Mouse (Mus musculus): Measurements from ENCODE around the gene Klrc3.
"Not testable (repeated sequence)": the region's sequence is repeated elsewhere in the genome, so short reads cannot be mapped to it uniquely, and the experiment has no call there.

Klrc3 gene

DNA sequence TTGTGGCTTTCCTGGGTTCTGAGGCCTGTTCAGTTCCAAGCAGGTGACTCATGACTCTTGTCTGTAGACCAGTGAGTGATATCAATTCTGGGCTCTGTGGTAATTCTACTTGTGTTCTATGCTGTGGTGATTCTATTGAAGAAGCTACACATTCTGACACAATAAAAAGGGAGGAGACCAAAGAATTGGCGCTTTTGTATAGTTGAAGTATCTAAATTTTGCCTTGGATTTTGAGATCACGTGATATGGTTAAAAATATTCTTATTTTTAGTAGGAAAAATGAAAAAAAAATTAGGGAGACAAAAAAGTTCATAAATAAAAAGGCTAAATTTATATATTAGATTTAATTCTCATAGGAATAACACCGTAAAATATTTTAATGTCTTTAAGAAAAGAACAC is at the start of gene Klrc3:
Klrc3 (minus strand) TSS at position 101 of the 400 bp plus-strand sequence.
- not testable (repeated sequence) for ATAC-seq (ENCODE audit: low TSS enrichment)

DNA sequence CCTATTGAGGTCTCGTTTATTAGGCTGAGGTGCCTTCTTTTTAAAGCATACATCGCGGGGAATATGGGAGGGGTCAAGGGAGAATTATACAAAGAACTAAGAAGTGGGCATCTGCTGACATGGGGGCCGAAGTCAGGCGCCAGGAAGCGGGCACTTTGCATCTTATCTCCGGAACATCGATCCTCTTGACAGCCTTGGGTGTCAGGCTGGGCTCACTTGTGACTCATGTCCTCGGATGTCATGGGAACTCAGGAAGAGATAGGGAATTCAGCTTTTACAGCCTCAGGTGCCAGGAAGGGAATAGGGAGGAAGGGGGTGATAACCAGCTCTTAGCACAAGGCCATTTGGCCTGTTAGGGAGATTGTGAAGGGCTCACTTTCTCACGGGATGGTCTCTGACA is 48.3 kb upstream of the Klrc3 start:
- not testable (repeated sequence) for ATAC-seq (ENCODE audit: low TSS enrichment)

DNA sequence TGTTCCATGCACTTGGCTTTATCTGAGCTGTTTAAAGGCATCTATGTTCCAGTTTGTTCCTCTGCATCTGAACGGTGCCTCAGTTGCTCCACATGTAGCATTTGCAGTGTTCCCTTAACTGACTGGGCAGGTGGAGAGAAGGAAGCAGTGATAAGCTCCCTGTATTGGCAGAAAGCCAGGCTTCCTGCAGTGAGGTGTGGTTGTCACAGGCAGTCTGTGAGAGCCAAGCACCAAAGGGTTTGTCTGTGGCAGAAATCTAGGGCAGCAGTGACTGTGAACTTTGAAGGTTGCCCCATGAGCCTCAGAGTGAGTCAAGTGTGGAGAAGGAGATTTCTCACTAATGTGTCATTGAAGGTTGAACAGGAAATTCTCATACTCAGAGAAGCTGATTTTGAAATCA is 37.2 kb upstream of the Klrc3 start:
- ATAC-seq (ENCODE audit: low TSS enrichment): no peak

DNA sequence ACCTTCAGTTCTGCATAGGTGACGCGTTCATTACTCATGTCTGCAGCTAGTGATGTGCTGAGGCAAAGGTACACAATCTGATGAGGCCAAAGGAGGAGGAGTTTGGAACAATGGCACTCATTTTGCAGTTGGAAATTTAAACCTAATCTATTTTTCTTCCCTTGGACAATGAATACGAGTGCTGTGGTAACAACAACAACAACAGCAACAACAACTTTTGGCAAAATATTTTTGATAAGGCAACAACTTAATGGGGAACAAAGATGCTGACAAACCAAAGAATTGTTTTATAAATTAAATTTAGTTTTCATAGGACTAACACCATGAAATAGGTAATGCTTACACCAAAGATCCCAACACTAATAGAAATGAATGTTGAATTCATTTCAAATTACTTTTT is 35.7 kb upstream of the Klrc3 start, which contains the start of gene Klrc1:
Klrc1 (minus strand) TSS at position 101 of the 400 bp plus-strand sequence.
- ATAC-seq (ENCODE audit: low TSS enrichment): no peak

DNA sequence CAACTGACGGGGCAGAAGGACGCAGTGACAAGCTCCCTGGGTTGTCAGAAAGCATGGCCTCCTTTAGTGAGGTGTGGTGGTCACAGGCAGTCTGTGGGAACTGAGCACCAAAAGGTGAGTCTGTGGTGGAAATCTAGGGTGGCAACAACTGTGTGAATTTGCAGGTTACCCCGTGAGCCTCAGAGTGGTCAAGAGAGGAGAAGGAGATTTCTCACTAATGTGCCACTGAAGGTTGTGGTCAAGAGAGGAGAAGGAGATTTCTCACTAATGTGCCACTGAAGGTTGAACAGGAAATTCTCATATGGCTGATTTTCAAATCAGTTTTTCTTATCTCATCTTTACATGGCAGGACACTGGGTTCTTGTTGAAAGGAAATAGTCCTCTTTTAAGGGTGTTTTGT is 18.2 kb upstream of the Klrc3 start:
- not testable (repeated sequence) for ATAC-seq (ENCODE audit: low TSS enrichment)

DNA sequence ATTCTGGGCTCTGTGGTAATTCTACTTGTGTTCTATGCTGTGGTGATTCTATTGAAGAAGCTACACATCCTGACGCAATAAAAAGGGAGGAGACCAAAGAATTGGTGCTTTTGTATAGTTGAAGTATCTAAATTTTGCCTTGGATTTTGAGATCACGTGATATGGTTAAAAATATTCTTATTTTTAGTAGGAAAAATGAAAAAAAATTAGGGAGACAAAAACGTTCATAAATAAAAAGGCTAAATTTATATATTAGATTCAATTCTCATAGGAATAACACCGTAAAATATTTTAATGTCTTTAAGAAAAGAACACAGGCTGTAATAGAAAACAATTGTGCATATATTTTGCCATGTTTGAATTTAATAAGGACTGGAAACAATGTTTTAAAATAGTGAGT is 17.5 kb upstream of the Klrc3 start, which contains the start of gene Klrc2:
Klrc2 (minus strand) TSS at position 101 of the 400 bp plus-strand sequence.
- not testable (repeated sequence) for ATAC-seq (ENCODE audit: low TSS enrichment)

DNA sequence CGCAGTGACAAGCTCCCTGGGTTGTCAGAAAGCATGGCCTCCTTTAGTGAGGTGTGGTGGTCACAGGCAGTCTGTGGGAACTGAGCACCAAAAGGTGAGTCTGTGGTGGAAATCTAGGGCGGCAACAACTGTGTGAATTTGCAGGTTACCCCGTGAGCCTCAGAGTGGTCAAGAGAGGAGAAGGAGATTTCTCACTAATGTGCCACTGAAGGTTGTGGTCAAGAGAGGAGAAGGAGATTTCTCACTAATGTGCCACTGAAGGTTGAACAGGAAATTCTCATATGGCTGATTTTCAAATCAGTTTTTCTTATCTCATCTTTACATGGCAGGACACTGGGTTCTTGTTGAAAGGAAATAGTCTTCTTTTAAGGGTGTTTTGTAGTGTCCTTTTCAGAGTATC is 917 bp upstream of the Klrc3 start:
- not testable (repeated sequence) for ATAC-seq (ENCODE audit: low TSS enrichment)

DNA sequence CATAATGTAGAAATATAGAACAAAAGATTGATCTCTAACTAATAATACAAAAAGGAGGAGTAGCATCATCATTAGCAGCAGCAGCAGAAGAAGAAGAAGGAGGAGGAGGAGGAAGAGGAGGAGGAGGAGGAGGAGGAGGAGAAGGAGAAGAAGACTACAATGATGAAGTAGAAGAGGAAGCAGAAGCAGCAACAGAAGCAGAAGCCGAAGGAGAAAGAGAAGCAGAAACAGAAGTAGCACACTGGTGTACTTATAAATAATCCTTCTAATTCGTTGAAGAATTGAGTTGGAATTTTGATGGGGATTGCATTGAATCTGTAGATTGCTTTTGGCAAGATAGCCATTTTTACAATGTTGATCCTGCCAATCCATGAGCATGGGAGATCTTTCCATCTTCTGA is 12.1 kb downstream of the Klrc3 start:
- ATAC-seq (ENCODE audit: low TSS enrichment): not testable (repeated sequence)

DNA sequence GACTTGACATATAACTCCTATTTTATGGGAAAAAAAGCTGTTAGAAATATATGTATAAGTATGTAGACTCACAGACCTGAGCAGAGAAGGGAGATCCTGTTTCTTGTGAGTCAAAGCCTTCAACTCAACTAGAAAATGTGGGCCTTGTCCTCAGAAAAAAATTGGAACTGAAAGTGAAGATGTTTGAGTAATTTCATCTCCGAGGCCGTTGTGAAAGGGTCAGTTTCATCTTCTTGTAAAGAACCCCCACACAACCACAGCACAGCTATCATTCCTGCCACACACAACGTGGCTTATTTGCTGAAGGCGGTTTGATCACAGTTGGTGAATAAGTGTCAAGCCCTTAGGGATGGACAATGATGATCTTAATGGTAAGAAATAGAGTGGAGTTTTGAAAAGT is 19.4 kb downstream of the Klrc3 start, which contains the start of gene Klrk1:
Klrk1 (minus strand) TSS at position 130 of the 400 bp plus-strand sequence.
- no peak for ATAC-seq (ENCODE audit: low TSS enrichment)

DNA sequence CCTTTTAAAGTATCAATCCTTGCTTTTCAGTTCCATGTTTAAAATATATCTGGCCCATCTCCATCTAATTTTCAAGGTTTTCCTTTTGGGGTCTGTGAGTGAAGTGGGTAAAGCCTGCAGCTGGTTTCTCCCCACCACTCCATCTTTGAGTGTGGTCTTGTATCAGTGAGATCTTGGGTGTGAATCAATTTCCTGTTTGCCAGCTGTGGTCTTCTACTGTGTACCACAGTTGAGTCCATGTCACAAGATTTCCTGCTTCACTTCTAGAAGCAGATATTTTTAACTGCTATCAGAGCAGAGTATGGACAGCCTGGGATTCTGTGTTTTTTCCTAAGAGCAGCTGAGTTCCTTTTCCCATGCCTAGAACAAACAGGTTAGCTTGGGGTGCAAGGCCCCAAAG is 34.8 kb downstream of the Klrc3 start:
- no peak for ATAC-seq (ENCODE audit: low TSS enrichment)

DNA sequence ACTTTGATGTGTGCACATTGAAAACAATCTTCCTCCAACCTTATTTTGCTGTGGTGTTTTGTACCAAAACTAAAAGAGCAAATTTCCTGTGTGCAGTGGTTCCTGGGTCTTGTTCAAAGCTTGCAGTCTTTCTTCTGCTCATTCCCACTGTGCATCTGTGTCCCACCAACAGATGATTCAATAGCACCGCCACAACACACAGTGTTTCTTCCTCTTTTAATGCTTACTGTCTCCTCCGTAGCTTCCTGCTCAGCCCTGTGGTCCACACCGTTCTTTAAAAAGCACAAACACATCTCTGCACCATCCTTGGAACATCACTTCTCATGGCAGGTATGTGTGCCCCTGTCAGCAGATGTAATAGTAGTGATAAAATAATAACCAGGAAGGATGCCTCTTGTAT is 51.6 kb downstream of the Klrc3 start, which contains the start of gene Klrd1:
Klrd1 (plus strand) TSS at position 275 of the 400 bp plus-strand sequence.
- ATAC-seq (ENCODE audit: low TSS enrichment): no peak

Measured in frontal cortex, adult (tissue).